Mouse (Mus musculus): ENCODE results near the gene Rims3.

The Rims3 gene

DNA sequence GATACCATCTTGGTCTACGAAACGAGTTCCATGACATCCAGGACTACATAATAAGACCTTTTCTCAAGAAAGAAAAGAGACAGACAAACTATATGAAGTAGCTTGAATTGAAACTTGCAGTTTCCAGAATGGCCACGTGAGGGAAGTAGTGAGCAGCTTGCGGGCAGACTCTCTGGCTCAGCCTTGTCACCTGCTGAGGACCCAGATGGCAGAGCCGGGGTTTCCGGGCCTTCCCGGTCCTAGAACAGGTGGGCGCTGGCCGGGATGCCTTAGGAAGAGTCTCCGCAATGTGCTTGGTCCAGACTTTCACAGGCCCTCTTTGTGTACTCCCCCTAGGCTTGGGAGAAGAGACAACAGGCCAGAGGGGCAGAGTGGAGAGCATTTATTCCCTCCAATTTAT lies 3.7 kb upstream of the Rims3 start:
- no peak for DNase-seq (ENCODE audit: low spot score)

DNA sequence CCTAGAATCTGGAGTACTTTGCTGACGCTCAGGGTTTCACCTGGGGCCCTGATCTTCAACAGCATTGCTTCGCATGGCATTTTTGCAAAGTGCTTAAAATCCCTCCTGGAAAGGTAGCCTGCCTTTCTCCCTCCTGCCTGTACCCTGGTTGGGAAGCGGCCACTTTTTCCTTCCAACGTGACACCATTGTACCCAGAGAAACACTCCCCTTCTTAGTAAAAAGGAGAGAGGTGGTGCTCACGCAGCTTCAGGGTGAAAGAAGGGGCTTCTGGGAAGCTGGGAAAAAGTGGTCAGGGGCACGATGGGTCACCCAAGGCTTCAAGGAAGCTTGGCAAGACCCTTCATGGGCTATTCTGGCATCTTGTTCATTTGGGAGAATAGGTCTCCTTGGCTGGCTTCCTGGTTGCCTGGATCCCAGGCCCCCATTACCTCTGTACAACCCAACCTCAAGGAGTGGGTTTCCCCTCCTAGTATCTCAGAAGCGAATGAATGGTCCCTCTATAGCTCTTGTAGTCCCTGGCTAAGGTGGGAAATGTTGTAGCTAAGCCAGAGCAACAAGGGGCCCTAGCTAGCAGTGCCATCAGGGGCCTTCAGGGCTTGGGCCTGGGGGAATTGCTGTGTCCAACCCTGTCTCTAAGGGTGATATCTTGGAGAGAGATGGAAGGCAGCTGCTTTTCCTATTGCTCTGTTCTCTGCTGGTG lies 894 bp downstream of the Rims3 start:
- DNase-seq (ENCODE audit: low spot score), result no peak

DNA sequence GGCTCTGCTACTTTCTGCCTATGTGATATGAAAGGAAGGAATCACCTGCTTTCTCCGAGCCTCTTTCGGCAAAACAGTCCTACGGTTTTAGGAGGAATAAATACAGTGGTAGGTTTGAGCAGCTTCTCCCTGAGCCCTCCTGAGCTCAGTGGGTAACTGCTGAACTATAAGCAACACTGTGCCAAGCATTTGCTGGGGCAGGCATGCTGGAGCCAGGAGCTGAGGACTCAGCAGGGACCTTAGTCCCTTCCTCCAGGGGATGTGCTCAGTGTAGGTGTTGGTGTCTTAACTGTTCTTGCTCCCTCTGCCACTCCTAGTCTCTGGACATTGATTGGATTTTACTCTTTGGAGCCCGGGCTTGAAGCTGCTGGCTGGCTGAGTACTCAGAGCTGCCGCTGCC lies 1.8 kb downstream of the Rims3 start:
- DNase-seq (ENCODE audit: low spot score), result no peak

DNA sequence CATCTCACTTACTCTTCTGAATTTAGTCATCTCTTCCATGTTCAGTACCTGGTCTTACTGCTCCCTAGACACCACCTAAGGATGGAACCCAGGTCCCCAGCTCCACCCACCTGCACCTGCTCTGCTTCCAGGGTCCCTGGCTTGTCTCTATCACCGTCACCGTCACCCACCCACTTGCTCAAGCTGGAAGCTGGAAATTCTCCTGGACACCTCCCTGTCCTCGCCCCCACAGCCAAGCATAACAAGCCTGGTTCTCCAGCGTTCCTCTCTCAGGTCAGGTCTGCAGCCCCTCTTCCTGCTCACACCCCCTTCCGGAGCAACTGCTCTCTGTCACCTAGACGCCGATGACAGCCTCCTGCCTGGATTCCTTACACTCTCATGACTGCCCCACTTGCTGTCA lies 5.2 kb downstream of the Rims3 start:
- no peak for DNase-seq (ENCODE audit: low spot score)

DNA sequence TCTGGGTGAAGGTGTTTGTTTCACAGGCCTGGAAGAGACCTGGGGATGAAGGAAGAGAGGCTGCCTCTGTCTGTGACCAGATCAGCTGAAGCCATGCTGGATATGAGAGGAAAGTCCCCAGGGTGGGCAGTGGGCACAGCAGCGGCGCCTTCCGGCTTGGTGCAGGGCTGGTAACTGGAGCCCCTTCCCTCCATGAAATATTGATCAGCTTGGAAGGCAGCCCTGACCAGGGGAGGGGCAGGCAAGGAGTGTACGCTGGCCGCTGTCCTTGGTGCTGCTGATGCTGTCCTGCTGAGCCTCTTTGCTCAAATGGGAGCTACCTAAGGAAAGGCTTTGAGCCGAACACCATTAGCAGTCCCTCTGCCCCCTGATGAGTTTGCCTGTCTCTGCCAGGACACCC lies 11.6 kb downstream of the Rims3 start:
- no peak for DNase-seq (ENCODE audit: low spot score)

DNA sequence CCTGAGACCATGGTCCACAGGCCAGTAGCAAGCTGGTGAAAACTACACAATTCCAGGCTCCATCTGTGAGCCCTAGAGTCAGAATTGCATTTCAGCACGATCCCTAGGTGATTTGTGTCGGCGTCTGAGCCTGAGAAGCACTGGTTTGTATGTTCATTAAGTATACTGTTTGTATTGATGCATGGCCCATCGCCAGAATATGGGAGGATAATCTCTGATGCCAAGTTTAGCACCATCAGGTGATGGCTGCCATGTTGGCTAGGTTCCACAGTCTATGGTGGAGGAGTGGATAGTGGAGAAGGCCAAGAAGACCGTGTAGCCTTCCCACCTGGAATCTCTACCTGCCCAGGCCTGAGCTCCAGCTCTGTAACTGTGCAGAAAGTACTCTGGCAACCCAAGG lies 13.6 kb downstream of the Rims3 start:
- DNase-seq (ENCODE audit: low spot score), result no peak

DNA sequence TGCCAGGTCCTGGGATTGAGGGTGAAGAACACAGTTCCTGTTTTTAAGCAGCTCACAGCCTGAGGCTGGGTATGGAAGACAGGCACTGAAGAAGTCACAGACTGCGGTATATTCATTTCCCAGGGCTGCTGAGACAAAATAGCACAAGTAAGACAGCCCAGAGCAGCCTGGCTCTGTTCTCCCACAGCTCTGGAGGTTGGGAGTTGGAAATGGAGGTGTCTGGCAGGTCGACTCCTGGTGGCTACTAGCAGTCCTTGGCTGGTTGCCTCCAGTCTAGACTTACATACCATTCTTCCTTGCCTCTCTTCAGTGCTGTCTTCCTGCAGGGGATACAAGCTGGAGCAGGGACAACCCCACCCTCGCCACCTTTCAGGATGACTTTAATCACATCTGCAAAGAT lies 14.4 kb downstream of the Rims3 start:
- DNase-seq (ENCODE audit: low spot score), result no peak

DNA sequence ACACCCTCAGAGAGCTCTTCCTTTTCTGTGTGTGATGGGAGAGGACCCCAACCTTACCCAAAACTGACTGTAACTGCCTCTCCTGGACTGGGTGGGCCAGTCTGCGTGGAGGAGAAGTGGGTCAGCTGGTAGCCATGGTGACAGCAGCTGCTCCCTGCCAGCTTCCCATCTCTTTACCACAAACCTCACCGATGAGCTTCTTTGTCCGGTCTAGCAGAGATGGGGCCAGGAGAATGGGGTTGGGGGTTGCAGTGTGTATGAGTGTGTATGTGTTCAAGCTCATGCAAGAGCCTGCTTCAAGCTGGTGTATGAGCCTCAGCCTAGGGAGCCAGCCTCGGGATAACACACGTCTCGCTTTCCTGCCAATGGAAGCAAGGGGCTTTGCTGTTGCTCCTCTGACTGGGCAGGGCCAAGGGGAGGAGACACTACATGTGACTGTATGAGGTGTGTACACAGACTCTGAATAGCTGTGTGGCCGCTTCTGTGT lies 15.7 kb downstream of the Rims3 start:
- DNase-seq (ENCODE audit: low spot score), result no peak

DNA sequence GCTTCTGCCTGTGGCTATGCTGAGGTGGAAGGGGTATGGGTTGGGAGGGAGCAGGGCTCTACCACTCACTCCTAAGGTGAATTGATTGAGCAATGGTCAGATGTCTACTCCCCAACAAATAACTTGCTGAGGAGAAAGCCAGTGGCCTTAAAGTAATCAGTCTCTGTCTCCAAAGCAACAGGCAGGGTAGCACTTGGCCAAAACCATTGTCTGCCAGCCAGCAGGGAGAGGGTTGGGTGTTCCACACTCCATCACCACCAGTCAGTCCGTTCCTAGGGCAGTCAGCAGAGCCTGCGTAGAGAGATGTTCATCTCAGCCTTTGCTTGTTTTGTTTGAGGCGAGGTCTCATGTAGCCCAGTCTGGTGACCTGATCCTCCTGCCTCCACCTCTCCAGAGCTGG lies 21.3 kb downstream of the Rims3 start:
- no peak for DNase-seq (ENCODE audit: low spot score)

DNA sequence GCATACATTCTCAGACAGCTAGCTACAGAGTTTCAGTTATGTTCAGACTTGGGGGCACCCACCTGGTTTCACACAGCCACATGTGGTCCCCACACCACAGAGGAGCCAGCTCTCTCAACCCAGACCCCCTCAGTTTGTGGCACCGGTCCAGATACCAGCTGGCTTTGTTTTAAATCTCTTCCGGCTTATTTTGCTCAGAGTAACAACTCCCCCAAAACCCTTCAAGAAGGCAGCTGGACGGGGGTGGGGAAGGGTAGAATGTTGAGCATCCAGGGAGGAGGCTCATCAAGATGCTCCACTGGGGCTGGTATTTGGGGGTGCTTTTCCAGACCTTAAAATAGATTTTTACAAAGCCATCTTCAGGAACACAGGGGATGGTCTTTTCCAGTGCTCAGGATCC lies 24.1 kb downstream of the Rims3 start:
- no peak for DNase-seq (ENCODE audit: low spot score)

DNA sequence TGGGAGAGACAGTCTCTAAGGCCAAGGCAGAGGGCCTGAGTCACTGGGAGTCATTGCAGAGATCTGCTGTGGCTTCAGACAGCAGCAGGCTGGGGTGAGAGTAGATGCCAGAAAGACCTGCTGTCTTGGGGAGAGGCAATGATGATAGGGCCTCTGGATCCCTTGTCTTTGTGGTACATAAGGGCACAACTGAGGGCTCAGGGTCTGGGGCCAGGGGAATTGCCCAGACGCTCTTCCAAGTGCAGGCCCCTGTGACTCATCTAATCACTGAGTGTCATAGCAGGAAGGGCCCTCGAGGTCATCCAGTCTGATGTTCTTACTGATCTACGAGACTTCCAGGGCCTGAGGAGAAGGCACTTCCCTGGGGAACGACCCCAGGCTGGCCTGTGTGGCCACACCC lies 24.8 kb downstream of the Rims3 start:
- no peak for DNase-seq (ENCODE audit: low spot score)

DNA sequence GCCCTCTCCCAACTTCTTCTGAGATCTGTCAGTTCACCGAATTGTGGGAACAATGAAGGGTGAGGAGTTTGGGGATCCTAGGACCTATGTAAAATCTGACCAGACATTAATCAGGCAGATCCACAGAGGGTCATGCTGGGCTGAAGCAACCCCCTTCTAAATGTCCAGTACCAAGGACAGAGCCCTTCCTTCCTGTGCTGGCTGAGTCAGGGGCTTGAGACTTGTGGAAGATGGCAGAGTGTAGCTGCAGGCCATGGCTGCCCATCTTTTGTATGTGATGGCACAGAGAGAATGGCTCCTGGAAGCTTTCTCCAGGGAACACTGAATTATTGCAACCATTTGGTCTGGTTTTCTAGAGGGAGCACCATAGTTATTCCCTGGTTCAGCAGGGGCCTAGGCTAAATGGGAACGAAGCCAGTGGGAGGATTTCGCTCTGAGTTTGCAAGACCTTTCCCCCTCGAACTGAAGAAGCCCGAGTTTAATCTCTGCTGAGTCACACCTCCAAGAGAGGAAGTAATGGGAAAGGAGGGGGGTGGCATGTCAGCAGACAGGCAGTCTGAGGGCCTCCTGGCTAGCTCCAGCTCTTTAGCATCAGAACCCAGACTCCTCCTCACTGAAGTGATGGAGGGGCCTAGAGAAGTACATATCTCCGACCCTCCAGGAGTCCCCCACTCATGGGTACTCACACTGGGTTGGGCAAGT lies 26.3 kb downstream of the Rims3 start:
- DNase-seq (ENCODE audit: low spot score), result no peak

DNA sequence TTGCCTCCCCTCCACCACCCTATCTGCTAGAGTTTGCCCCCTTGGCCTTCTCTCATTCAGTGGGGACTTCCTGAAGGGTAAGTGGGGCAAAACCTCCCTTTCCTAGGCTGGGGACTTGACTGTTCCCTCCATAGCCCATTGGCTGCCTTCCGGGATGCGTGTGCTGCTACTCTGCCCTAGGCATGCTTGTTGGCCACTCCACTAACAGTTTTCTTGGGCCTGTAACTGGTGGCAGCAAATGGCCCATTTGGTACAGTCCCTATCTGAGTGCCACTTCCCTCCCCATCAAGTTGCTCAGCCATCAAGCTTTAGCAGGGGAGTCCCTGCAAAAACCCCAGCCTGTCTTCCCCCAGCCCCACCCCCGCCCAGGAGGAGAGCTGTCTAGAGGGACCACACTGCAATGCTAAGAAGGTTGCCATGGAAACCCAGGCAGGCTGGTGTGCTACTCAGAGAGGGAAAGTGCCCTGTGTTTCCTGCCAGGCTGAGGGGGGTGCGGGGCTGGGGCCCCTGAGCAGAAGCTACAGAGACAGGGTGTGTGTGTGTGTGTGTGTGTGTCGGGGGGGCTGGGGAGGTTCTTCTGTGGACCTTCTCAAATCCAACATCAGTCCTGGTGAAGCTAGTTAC lies 27.5 kb downstream of the Rims3 start:
- peak; percentile 55 for DNase-seq (ENCODE audit: low spot score)

DNA sequence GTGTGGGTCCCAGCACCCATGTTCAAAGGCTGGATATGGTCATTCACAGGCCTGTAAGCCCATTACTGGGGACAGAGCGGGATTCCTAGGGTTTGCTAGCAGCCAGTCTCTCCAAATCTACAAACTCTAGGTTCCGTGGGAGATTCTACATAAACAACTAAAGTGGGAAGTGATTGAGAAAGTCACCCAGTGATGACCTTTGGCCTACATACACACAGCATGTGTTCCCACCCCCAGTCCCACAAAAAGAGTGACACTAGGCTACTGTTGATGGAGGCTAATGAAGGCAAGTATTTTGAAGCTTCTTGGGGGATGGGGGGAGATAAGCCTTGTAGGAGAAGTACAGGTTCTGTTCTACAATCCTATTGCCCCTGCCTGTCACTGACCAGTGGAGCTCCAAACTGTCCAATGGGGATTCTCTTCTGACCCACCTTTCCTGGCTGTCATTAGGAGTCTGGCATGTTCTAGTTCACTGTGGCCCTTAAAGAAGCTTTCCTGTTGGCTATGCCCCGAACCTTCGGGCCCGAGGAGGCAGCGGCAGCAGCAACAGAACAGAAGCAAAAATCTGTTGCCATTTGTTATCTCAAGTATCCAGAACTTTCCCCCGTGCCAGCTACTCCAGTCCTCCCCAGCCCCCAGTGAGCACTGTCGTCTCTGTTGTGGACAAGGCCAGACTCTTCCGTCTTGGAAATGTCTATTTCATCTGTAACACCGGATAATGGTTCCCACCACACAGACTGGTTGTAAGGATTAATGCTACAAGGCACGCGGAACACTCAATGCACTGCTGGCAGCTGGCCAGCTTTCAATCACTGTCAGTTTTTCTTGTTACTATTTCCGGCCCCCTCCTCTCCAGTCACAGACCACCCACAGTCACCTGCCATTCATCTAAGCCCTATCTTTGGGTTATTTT lies 30.8 kb downstream of the Rims3 start:
- no peak for DNase-seq (ENCODE audit: low spot score)

DNA sequence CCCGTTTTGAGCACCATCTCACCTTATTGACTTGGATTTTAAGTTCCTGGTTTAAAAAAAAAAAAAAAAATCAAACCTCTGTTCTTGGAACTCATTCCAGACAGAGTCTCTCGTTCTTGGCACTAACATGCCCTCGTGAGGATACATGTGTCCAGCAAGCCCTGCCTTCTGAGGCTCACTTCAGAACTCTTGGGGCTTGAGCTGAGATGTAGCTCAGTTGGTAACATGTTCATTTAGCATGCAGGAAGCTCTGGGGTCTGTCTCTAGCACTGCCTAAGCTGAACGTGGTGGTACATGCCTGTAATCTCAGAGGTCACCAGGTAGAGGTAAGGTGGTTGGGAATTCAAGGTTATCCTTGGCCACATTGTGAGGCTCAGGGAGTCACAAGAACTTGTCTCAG lies 31.5 kb downstream of the Rims3 start:
- DNase-seq (ENCODE audit: low spot score), result no peak

DNA sequence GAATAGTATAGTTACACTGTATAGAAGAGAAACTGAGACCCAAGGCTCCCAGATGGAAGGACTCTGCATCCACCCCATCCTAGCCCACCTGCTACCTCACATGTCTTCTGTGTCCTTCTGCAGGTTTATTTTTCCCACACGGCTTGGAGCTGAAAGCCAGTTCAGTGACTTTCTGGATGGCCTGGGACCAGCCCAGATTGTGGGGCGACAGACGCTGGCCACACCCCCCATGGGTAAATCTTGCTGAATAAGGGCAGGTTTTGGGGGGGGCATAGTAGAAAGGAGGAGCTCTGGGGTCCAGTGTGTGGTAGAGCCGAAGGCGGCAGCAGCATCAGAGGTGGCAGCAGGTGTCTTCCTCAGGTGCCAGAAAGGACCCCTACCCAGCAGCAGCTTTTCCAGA lies 32.2 kb downstream of the Rims3 start:
- no peak for DNase-seq (ENCODE audit: low spot score)

DNA sequence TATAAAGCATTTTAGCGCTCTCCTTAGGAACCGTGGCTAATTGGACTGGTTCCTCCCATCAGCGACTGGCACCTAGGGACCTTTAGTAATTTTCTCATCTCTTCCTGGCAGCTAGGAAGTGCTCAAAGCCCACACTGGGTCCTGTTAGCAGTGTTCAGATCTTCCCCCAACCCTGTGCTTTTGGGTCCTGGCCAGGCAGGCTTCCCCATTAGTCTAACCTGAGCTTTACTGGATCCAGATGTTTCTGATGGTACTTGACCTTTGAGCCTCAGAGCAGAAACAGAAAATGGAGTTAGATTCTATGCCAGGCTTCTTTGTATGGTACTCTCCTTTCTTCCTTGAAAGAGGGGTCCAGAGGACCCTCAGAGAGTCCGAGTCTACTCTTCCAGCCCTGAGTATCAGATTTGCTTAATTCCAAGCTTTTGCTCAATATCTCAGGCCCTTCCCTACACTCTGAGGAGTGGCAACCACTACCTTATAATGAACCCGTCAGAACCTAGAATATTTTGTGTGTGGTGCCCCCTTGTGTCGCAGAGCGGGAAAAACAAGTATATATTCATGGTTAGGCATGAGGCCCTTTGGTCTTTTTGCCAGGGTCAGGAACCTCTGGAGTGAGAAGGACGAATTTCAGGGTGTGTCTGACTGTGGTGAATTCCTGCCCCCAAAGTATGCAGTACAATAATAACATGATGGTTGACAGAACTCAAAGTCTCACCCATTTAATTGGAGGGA lies 32.9 kb downstream of the Rims3 start:
- DNase-seq (ENCODE audit: low spot score), result no peak

DNA sequence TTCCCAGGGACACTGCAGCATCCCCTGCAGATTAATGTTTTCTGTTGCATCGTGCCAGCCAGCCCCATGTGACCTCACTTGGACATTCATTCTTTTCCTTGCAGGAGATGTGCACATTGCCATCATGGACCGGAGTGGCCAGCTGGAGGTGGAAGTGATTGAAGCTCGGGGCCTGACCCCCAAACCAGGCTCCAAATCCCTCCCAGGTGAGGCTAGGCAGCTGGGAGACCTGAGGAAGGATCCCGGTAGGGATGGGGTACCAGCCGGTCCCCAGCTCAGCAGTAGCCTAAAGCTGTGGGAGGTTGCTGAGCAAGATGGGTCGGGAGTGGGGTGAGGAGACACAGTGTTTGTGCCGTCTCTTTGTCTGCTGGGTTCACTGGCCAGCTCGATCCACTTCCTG lies 34.3 kb downstream of the Rims3 start:
- DNase-seq (ENCODE audit: low spot score), result no peak

DNA sequence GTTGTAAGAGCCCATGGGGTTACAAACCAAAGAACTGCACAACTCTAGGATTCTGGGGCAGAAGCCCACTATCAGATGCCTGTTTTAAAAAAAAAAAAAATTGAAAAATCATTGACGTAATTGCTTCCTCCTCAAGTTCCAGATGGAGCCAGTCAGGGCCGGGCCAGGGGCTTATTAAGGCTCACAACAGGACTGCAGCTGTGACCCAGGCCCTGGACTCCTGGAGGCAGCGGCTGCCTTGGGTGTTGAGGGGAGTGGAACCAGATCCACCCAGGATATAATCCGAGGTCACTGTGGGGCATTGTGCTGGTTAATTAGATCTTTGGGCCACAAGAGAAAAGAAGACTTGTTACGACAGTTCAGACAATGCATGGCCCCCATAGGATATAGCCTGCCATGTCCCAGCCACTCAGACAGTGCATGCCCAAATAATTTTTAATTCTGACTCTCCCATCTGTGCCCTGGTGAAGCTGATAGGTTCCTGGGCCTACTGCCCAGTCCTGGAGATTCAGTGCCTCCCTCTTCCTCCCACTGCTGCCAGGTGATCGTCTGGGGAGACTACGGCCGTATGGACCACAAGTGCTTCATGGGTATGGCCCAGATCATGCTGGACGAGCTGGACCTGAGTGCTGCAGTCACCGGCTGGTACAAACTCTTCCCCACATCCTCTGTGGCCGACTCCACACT lies 36.3 kb downstream of the Rims3 start:
- no peak for DNase-seq (ENCODE audit: low spot score)

DNA sequence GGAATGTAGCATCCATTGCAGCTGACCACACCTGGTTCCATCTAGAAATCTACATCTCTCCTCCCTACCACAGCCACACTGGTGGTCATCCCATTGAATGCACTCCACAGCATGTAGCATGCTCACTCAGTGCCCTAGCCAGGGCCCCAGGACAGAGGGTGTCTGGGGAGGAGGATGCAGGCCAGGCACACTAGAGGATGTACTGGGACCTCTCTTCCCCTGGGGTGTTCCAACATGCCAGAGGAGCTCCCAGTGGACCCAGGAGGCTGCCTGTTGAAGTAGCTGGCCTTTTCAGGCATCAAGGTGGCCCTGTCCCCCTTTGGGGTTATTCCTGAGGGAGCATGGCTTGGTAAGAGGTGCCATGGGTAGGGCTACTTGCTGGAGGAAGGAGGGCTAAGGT lies 37.3 kb downstream of the Rims3 start:
- no peak for DNase-seq (ENCODE audit: low spot score)

DNA sequence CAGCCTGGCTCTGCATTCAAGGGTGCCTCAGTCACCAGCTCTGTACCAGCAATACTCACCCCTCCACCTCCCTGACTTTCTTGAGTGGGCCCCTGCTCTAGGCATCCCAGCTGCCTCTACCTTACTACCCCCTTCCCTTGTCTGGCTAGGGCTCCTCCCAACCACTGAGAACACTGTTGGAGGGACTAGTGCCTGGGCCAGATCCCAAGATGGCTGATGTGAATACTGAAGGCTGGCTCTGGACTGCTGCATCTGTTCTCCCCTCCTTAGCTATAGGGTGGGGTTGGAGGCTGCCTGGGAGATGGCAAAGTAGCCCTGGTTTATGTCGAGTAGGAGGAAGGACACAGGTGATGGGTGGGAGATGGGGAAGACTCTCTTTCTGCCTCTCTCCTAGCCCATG lies 37.9 kb downstream of the Rims3 start:
- DNase-seq (ENCODE audit: low spot score), result no peak
